Comparison of ENCODE assay signal across 18 mouse cellular contexts in the genomic region with DNA sequence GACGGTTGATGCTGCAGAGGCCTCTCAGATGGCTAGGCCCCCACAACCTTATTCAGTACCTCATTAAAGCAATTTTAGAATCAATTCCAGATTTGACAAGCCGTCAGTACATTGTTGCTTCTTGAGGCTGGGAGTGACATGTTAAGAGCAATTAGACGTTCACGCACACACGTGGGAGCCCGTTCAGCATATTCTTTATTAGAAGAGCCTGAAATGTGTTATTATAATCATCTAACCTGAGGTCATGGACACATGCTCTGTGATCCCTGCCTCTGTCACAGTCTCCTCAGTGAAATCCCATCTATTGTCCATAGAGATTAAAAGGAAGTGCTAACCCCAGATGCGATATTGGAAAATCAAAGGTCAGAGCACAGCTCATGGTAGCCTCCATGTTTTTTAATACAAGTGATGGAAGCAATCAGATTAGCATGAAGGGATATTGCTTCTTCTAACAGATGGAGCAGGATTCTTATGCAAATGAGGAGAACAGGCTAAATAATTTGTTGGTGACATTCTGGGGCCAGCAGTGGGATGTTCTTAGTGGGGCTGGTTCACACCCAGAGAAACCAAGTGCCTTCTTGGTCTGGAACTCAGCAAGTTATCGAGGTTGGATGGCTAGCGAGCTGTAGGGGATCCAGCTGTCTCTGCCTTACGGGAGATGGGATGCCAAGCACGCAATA.
DNase-seq lines count a peak whose midpoint lies in the region; ATAC-seq and TF ChIP-seq lines count a peak whose summit lies in the region.
"Had no signal": no experiment of that assay in that cellular context is flagged by ENCODE, and none has a peak within 500 bp of the region (broad histone marks: within the 10 kb centered on the region; RNA-seq: fewer than 3 reads in every experiment).

No protein-coding gene starts in this region.

- no peak overlapping the region for H3K9ac ChIP-seq in midbrain, postnatal 0 days (replicated peaks; ENCODE audit: low read length, poor library complexity, severe bottlenecking)
- H3K9ac ChIP-seq in forebrain, embryonic 12.5 days, result no peak overlapping the region
- H3K9ac ChIP-seq in midbrain, embryonic 12.5 days (replicated peaks), result no peak overlapping the region
- H3K9ac ChIP-seq: embryonic facial prominence, embryonic 13.5 days; heart, embryonic 12.5 days; liver, postnatal 0 days; stomach, embryonic 15.5 days had no signal

- no peak for TF ChIP-seq CTCF in midbrain, postnatal 0 days (IDR thresholded peaks at IDR 0.05)

- H3K4me2 ChIP-seq in midbrain, postnatal 0 days (ENCODE audit: low read depth, low read length, poor library complexity, severe bottlenecking), result no peak overlapping the region
- no peak overlapping the region for H3K4me2 ChIP-seq in forebrain, embryonic 12.5 days
- no peak overlapping the region for H3K4me2 ChIP-seq in midbrain, embryonic 12.5 days (replicated peaks)
- H3K4me2 ChIP-seq: embryonic facial prominence, embryonic 13.5 days; heart, embryonic 12.5 days; stomach, embryonic 15.5 days had no signal

- DNase-seq in midbrain, embryonic 10.5 days (ENCODE audit: low spot score), result no peak
- DNase-seq in midbrain, postnatal 0 days (ENCODE audit: low spot score), result no peak
- DNase-seq in yolk sac, embryonic 10.5 days (ENCODE audit: low spot score), result no peak
- no peak for DNase-seq in kidney, adult 9 months
- no peak for DNase-seq in lung, adult 18-20 months
- DNase-seq: cerebellum, adult 8-10 months; heart, postnatal 14 days; kidney, adult 18-20 months; kidney, postnatal 10 days; left cerebral cortex, postnatal 4 days; liver, postnatal 0 days; lung, postnatal 36 days; thymus, adult 18-20 months had no signal

- 84% methylated on average over 11 of the region's 11 CpGs for WGBS in midbrain, embryonic 10.5 days
- WGBS in midbrain, postnatal 0 days, result 57% methylated on average over 11 of the region's 11 CpGs
- WGBS in forebrain, embryonic 12.5 days, result 66% methylated on average over 11 of the region's 11 CpGs
- WGBS in midbrain, embryonic 12.5 days, result 65% methylated on average over 11 of the region's 11 CpGs

- H3K27ac ChIP-seq in midbrain, embryonic 10.5 days (replicated peaks), result peak overlapping the region; percentile 43; the same call in 1 of the 2 replicates
- H3K27ac ChIP-seq in midbrain, postnatal 0 days (ENCODE audit: low read depth, low read length), result no peak overlapping the region
- H3K27ac ChIP-seq in forebrain, embryonic 12.5 days, result peak overlapping the region; percentile 59
- H3K27ac ChIP-seq in midbrain, embryonic 12.5 days (replicated peaks), result peak overlapping the region; percentile 64
- H3K27ac ChIP-seq: embryonic facial prominence, embryonic 13.5 days; stomach, embryonic 15.5 days had no signal

- peaks cover 9% of the 10 kb centered on the region; the same call in 1 of the 2 replicates for H3K4me1 ChIP-seq in midbrain, embryonic 10.5 days
- 0 out of 2 replicates have a peak, but pooled peaks cover 2% of the 10 kb centered on the region for H3K4me1 ChIP-seq in midbrain, postnatal 0 days (ENCODE audit: insufficient read depth, low read length)
- H3K4me1 ChIP-seq in forebrain, embryonic 12.5 days, result peaks cover 13% of the 10 kb centered on the region
- no peaks in the 10 kb centered on the region for H3K4me1 ChIP-seq in midbrain, embryonic 12.5 days
- H3K4me1 ChIP-seq: embryonic facial prominence, embryonic 13.5 days; heart, embryonic 12.5 days; stomach, embryonic 15.5 days had no signal

- ATAC-seq in midbrain, postnatal 0 days (ENCODE audit: low FRiP score), result no peak
- ATAC-seq in forebrain, embryonic 12.5 days (ENCODE audit: low FRiP score), result peak; percentile 76
- peak; percentile 74 for ATAC-seq in midbrain, embryonic 12.5 days (ENCODE audit: low FRiP score, low read depth)
- ATAC-seq: liver, postnatal 0 days had no signal

- no peaks in the 10 kb centered on the region for H3K9me3 ChIP-seq in midbrain, embryonic 10.5 days (replicated peaks)
- no peaks in the 10 kb centered on the region for H3K9me3 ChIP-seq in midbrain, postnatal 0 days (ENCODE audit: low read length)
- no peaks in the 10 kb centered on the region for H3K9me3 ChIP-seq in forebrain, embryonic 12.5 days
- no peaks in the 10 kb centered on the region for H3K9me3 ChIP-seq in midbrain, embryonic 12.5 days
- H3K9me3 ChIP-seq: embryonic facial prominence, embryonic 13.5 days; heart, embryonic 12.5 days; stomach, embryonic 15.5 days had no signal

- no peak overlapping the region for H3K4me3 ChIP-seq in midbrain, embryonic 10.5 days
- H3K4me3 ChIP-seq in midbrain, postnatal 0 days (ENCODE audit: low read depth, low read length), result no peak overlapping the region
- H3K4me3 ChIP-seq in forebrain, embryonic 12.5 days (replicated peaks), result no peak overlapping the region
- no peak overlapping the region for H3K4me3 ChIP-seq in midbrain, embryonic 12.5 days
- H3K4me3 ChIP-seq: embryonic facial prominence, embryonic 13.5 days; heart, embryonic 12.5 days; stomach, embryonic 15.5 days had no signal

- H3K36me3 ChIP-seq in midbrain, embryonic 10.5 days, result no peaks in the 10 kb centered on the region
- no peaks in the 10 kb centered on the region for H3K36me3 ChIP-seq in midbrain, postnatal 0 days (ENCODE audit: insufficient read depth, low read length)
- no peaks in the 10 kb centered on the region for H3K36me3 ChIP-seq in forebrain, embryonic 12.5 days (replicated peaks)
- H3K36me3 ChIP-seq in midbrain, embryonic 12.5 days, result no peaks in the 10 kb centered on the region
- H3K36me3 ChIP-seq: embryonic facial prominence, embryonic 13.5 days; heart, embryonic 12.5 days; stomach, embryonic 15.5 days had no signal

- no peaks in the 10 kb centered on the region for H3K27me3 ChIP-seq in midbrain, embryonic 10.5 days (ENCODE audit: low read depth, poor library complexity, severe bottlenecking)
- no peaks in the 10 kb centered on the region for H3K27me3 ChIP-seq in midbrain, postnatal 0 days (ENCODE audit: insufficient read depth, low read length)
- H3K27me3 ChIP-seq in forebrain, embryonic 12.5 days, result no peaks in the 10 kb centered on the region
- H3K27me3 ChIP-seq in midbrain, embryonic 12.5 days, result no peaks in the 10 kb centered on the region
- H3K27me3 ChIP-seq: embryonic facial prominence, embryonic 13.5 days; heart, embryonic 12.5 days; stomach, embryonic 15.5 days had no signal
